Mouse (Mus musculus): ENCODE measurements at regions not wholly inside any gene's neighbourhood (a gene's known extent, or its start where the extent isn't known, plus 50 kb on each side); places are given as distances from the start of the nearest gene placed in this dataset.
A peak's percentile ranks its signal among the peaks of the same experiment; 100 is the strongest.

GRCm38 (mm10) chr13:28780462-28780861 is 173.1 kb downstream of the Sox4 start:
- H3K27me3 ChIP-seq (ENCODE audit: control insufficient read depth, insufficient read depth, low read length), result no peaks in the 10 kb centered on the region
- H3K9ac ChIP-seq (ENCODE audit: low read length), result no peak overlapping the region
- 20% methylated on average over 5 of the region's 5 CpGs for WGBS
- H3K4me2 ChIP-seq, result no peak overlapping the region
- H3K4me1 ChIP-seq (ENCODE audit: control insufficient read depth, insufficient read depth, low read length), result peaks cover 57% of the 10 kb centered on the region
- ATAC-seq (ENCODE audit: low FRiP score), result no peak
- H3K27ac ChIP-seq (ENCODE audit: low read depth, low read length), result no peak overlapping the region
- H3K36me3 ChIP-seq (ENCODE audit: control insufficient read depth, insufficient read depth, low read length), result no peaks in the 10 kb centered on the region
- no peak for DNase-seq (ENCODE audit: low spot score, missing footprints)
- H3K4me3 ChIP-seq (ENCODE audit: low read depth, low read length), result no peak overlapping the region
- H3K9me3 ChIP-seq (ENCODE audit: control insufficient read depth, low read length), result no peaks in the 10 kb centered on the region

GRCm38 (mm10) chr13:28775142-28775815 is 178.2 kb downstream of the Sox4 start:
- Histone ChIP-seq H3K36me3 (ENCODE audit: control insufficient read depth, insufficient read depth, low read length) (no peaks in the 10 kb centered on the region), H3K4me3 (ENCODE audit: low read depth, low read length) (no peak overlapping the region), H3K4me1 (ENCODE audit: control insufficient read depth, insufficient read depth, low read length) (peaks cover 47% of the 10 kb centered on the region), H3K27me3 (ENCODE audit: control insufficient read depth, insufficient read depth, low read length) (no peaks in the 10 kb centered on the region), H3K27ac (ENCODE audit: low read depth, low read length) (peak overlapping the region; percentile 62), H3K4me2 (peak overlapping the region; percentile 13; the same call in 1 of the 2 replicates), H3K9ac (ENCODE audit: low read length) (no peak overlapping the region), H3K9me3 (ENCODE audit: control insufficient read depth, low read length) (no peaks in the 10 kb centered on the region)
- 17% methylated on average over 7 of the region's 7 CpGs for WGBS
- peak; percentile 65 for ATAC-seq (ENCODE audit: low FRiP score)
- DNase-seq (ENCODE audit: low spot score, missing footprints), result peak; percentile 91

GRCm38 (mm10) chr13:28774649-28775048 is 178.9 kb downstream of the Sox4 start:
- Histone ChIP-seq H3K4me3 (ENCODE audit: low read depth, low read length) (no peak overlapping the region), H3K4me2 (no peak overlapping the region), H3K9ac (ENCODE audit: low read length) (no peak overlapping the region; the same call in 1 of the 2 replicates), H3K36me3 (ENCODE audit: control insufficient read depth, insufficient read depth, low read length) (no peaks in the 10 kb centered on the region), H3K9me3 (ENCODE audit: control insufficient read depth, low read length) (no peaks in the 10 kb centered on the region), H3K27me3 (ENCODE audit: control insufficient read depth, insufficient read depth, low read length) (no peaks in the 10 kb centered on the region), H3K27ac (ENCODE audit: low read depth, low read length) (peak overlapping the region; percentile 62), H3K4me1 (ENCODE audit: control insufficient read depth, insufficient read depth, low read length) (peaks cover 43% of the 10 kb centered on the region)
- WGBS, result 30% methylated on average over 7 of the region's 7 CpGs
- DNase-seq (ENCODE audit: low spot score, missing footprints) (peak; percentile 91), ATAC-seq (ENCODE audit: low FRiP score) (peak; percentile 76)

GRCm38 (mm10) chr13:28773466-28773865 is 180.0 kb downstream of the Sox4 start:
- H3K27ac ChIP-seq (ENCODE audit: low read depth, low read length), result no peak overlapping the region
- WGBS, result 86% methylated on average over 2 of the region's 2 CpGs
- H3K4me2 ChIP-seq, result no peak overlapping the region
- H3K36me3 ChIP-seq (ENCODE audit: control insufficient read depth, insufficient read depth, low read length), result no peaks in the 10 kb centered on the region
- H3K4me3 ChIP-seq (ENCODE audit: low read depth, low read length), result no peak overlapping the region
- DNase-seq (ENCODE audit: low spot score, missing footprints), result no peak
- no peak for ATAC-seq (ENCODE audit: low FRiP score)
- no peak overlapping the region for H3K9ac ChIP-seq (ENCODE audit: low read length)
- H3K27me3 ChIP-seq (ENCODE audit: control insufficient read depth, insufficient read depth, low read length), result no peaks in the 10 kb centered on the region
- no peaks in the 10 kb centered on the region for H3K9me3 ChIP-seq (ENCODE audit: control insufficient read depth, low read length)
- peaks cover 46% of the 10 kb centered on the region for H3K4me1 ChIP-seq (ENCODE audit: control insufficient read depth, insufficient read depth, low read length)

DNA sequence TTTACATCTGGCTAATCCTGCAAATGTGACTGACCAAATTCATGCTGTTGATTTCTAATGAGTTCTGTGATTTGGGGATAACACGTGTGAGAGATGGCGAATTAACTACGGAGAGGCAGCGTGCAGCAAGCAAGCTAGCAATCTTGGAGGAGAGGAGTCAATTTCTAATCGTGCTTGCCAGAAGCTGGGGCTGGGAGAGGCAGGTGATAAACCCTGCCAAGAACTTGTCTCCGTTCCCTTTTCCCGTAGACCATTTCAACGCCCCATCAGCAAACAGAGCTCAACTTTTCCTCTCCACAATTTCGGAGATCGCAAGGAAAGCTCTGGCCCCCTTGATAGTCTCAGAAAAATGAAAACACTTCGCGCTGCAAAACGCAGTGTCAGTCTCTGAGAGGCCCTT is 183.0 kb downstream of the Sox4 start:
- Histone ChIP-seq H3K4me1 (ENCODE audit: control insufficient read depth, insufficient read depth, low read length) (peaks cover 37% of the 10 kb centered on the region), H3K27ac (ENCODE audit: low read depth, low read length) (peak overlapping the region; percentile 6; the same call in 1 of the 2 replicates), H3K9me3 (ENCODE audit: control insufficient read depth, low read length) (no peaks in the 10 kb centered on the region), H3K9ac (ENCODE audit: low read length) (no peak overlapping the region), H3K27me3 (ENCODE audit: control insufficient read depth, insufficient read depth, low read length) (no peaks in the 10 kb centered on the region), H3K36me3 (ENCODE audit: control insufficient read depth, insufficient read depth, low read length) (no peaks in the 10 kb centered on the region), H3K4me2 (no peak overlapping the region), H3K4me3 (ENCODE audit: low read depth, low read length) (no peak overlapping the region)
- ATAC-seq (ENCODE audit: low FRiP score) (no peak), DNase-seq (ENCODE audit: low spot score, missing footprints) (no peak)
- WGBS, result 48% methylated on average over 13 of the region's 13 CpGs

DNA sequence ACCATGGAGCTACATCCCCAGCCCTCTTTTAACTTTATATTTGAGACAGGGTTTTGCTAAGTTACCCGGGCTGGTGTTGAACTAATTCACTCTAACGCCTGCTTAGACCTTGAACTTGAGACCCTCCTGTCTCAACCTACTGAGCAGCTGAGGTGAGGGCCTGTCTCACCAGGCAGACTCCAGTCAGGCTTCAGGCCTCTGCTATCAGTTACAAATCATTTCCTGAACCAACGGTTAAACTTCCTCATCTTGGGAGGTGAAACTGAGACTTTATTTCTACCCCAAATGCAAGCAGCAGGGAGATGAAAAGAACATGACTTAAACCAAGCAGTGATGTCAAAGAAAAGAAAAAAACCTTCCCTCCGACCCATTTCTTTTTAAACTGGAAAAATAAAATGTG is 183.5 kb downstream of the Sox4 start:
- no peaks in the 10 kb centered on the region for H3K9me3 ChIP-seq (ENCODE audit: control insufficient read depth, low read length)
- peaks cover 32% of the 10 kb centered on the region for H3K4me1 ChIP-seq (ENCODE audit: control insufficient read depth, insufficient read depth, low read length)
- no peak overlapping the region for H3K9ac ChIP-seq (ENCODE audit: low read length)
- WGBS, result 67% methylated on average over 4 of the region's 4 CpGs
- H3K36me3 ChIP-seq (ENCODE audit: control insufficient read depth, insufficient read depth, low read length), result no peaks in the 10 kb centered on the region
- DNase-seq (ENCODE audit: low spot score, missing footprints) (no peak), ATAC-seq (ENCODE audit: low FRiP score) (no peak)
- H3K27ac ChIP-seq (ENCODE audit: low read depth, low read length), result peak overlapping the region; percentile 5; the same call in 1 of the 2 replicates
- no peaks in the 10 kb centered on the region for H3K27me3 ChIP-seq (ENCODE audit: control insufficient read depth, insufficient read depth, low read length)
- no peak overlapping the region for H3K4me2 ChIP-seq
- H3K4me3 ChIP-seq (ENCODE audit: low read depth, low read length), result no peak overlapping the region

GRCm38 (mm10) chr13:28768717-28769426 is 184.6 kb downstream of the Sox4 start:
- Histone ChIP-seq H3K9ac (ENCODE audit: low read length) (no peak overlapping the region), H3K4me1 (ENCODE audit: control insufficient read depth, insufficient read depth, low read length) (peaks cover 23% of the 10 kb centered on the region), H3K4me3 (ENCODE audit: low read depth, low read length) (no peak overlapping the region), H3K27ac (ENCODE audit: low read depth, low read length) (no peak overlapping the region), H3K27me3 (ENCODE audit: control insufficient read depth, insufficient read depth, low read length) (no peaks in the 10 kb centered on the region), H3K4me2 (no peak overlapping the region), H3K9me3 (ENCODE audit: control insufficient read depth, low read length) (no peaks in the 10 kb centered on the region), H3K36me3 (ENCODE audit: control insufficient read depth, insufficient read depth, low read length) (no peaks in the 10 kb centered on the region)
- no peak; the same call in 1 of the 2 replicates for ATAC-seq (ENCODE audit: low FRiP score)
- 70% methylated on average over 14 of the region's 14 CpGs for WGBS
- no peak for DNase-seq (ENCODE audit: low spot score, missing footprints)

GRCm38 (mm10) chr13:28762555-28762954 is 191.0 kb downstream of the Sox4 start:
- H3K9ac ChIP-seq (ENCODE audit: low read length), result no peak overlapping the region
- ATAC-seq (ENCODE audit: low FRiP score) (no peak), DNase-seq (ENCODE audit: low spot score, missing footprints) (no peak)
- no peak overlapping the region for H3K27ac ChIP-seq (ENCODE audit: low read depth, low read length)
- WGBS, result 87% methylated on average over 2 of the region's 2 CpGs
- no peaks in the 10 kb centered on the region for H3K27me3 ChIP-seq (ENCODE audit: control insufficient read depth, insufficient read depth, low read length)
- H3K36me3 ChIP-seq (ENCODE audit: control insufficient read depth, insufficient read depth, low read length), result no peaks in the 10 kb centered on the region
- no peak overlapping the region for H3K4me3 ChIP-seq (ENCODE audit: low read depth, low read length)
- no peaks in the 10 kb centered on the region for H3K9me3 ChIP-seq (ENCODE audit: control insufficient read depth, low read length)
- peaks cover 19% of the 10 kb centered on the region for H3K4me1 ChIP-seq (ENCODE audit: control insufficient read depth, insufficient read depth, low read length)
- H3K4me2 ChIP-seq, result no peak overlapping the region

DNA sequence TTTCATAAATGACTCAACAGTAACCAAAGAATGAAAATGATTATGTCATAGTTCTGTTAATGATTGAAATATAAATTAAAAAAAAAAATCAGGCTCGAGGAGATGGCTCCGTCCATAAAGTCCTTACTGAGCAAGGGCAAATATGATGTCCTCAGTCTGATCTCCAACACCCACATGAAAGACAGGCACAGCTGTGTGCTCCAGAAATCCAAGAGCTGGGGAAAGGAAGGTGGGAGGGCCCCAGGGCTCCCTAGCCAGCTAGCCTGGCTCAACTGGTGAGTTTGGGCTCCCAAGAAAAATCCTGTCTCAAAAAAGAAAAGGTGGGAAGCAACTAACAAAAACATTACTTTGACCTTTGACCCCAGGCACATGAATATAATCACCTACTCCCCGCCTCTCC is 194.5 kb downstream of the Sox4 start:
- Histone ChIP-seq H3K27me3 (ENCODE audit: control insufficient read depth, insufficient read depth, low read length) (no peaks in the 10 kb centered on the region), H3K27ac (ENCODE audit: low read depth, low read length) (no peak overlapping the region), H3K4me1 (ENCODE audit: control insufficient read depth, insufficient read depth, low read length) (peaks cover 30% of the 10 kb centered on the region), H3K9ac (ENCODE audit: low read length) (no peak overlapping the region), H3K4me3 (ENCODE audit: low read depth, low read length) (no peak overlapping the region), H3K9me3 (ENCODE audit: control insufficient read depth, low read length) (no peaks in the 10 kb centered on the region), H3K36me3 (ENCODE audit: control insufficient read depth, insufficient read depth, low read length) (no peaks in the 10 kb centered on the region), H3K4me2 (no peak overlapping the region)
- WGBS, result 52% methylated on average over 3 of the region's 3 CpGs
- no peak for ATAC-seq (ENCODE audit: low FRiP score)
- DNase-seq (ENCODE audit: low spot score, missing footprints), result peak; percentile 84

Data from midbrain, embryonic 11.5 days (tissue).